Mouse (Mus musculus): ENCODE data around the gene Kif21b. TPM values are rescaled to one million over a fixed set of nuclear protein-coding genes. Genes with fewer than 3 reads are reported as not detected.

Gene Kif21b
- polyA plus RNA-seq, 2 experiments, result 1.2 to 1.8 TPM

- TF ChIP-seq EP300 (IDR thresholded peaks at IDR 0.05; ENCODE audit: low read depth), result no peak
- no peak for TF ChIP-seq CTCF (IDR thresholded peaks at IDR 0.05; ENCODE audit: low read depth)
- Histone ChIP-seq H3K9me3 (ENCODE audit: control insufficient read depth, low read length) (no peaks in the 10 kb centered on the region), H3K27ac (peak overlapping the region; percentile 67), H3K9ac (replicated peaks) (peak overlapping the region; percentile 0; the same call in 1 of the 2 replicates), H3K4me2 (ENCODE audit: low read depth) (peak overlapping the region; percentile 34), H3K4me3 (ENCODE audit: insufficient read depth in 1 of 2, low read depth in 2 of 2, low read length in 2 of 2) (no peak overlapping the region), H3K36me3 (replicated peaks; ENCODE audit: control insufficient read depth, insufficient read depth, low read depth) (no peaks in the 10 kb centered on the region), H3K4me1 (replicated peaks; ENCODE audit: control insufficient read depth in 2 of 2, insufficient read depth in 2 of 2, low read length in 1 of 2) (peaks cover 38 to 70% of the 10 kb centered on the region in 2 experiments), H3K27me3 (ENCODE audit: control insufficient read depth, insufficient read depth, low read length) (no peaks in the 10 kb centered on the region; the same call in 1 of the 2 replicates)
- DNase-seq (ENCODE audit: low read depth in 3 of 3, low spot score in 3 of 3), result peak; percentile 66 to 75 (median 69)
- peak; percentile 70 for ATAC-seq (ENCODE audit: insufficient read depth)
- 0% methylated on average over 1 of the region's 1 CpGs for WGBS (ENCODE audit: insufficient replicate concordance)
Observed at GRCm38 (mm10) chr1:136135046-136135445, 3.9 kb downstream of the Kif21b start.

GRCm38 (mm10) chr1:136135777-136136444 lies 4.7 kb downstream of the Kif21b start:
- ATAC-seq (ENCODE audit: insufficient read depth) (no peak), DNase-seq (ENCODE audit: low read depth in 3 of 3, low spot score in 3 of 3) (no peak)
- Histone ChIP-seq H3K4me1 (replicated peaks; ENCODE audit: control insufficient read depth in 2 of 2, insufficient read depth in 2 of 2, low read length in 1 of 2) (peaks cover 43 to 70% of the 10 kb centered on the region in 2 experiments), H3K36me3 (replicated peaks; ENCODE audit: control insufficient read depth, insufficient read depth, low read depth) (no peaks in the 10 kb centered on the region), H3K9me3 (ENCODE audit: control insufficient read depth, low read length) (no peaks in the 10 kb centered on the region), H3K9ac (replicated peaks) (no peak overlapping the region), H3K27me3 (ENCODE audit: control insufficient read depth, insufficient read depth, low read length) (no peaks in the 10 kb centered on the region; the same call in 1 of the 2 replicates), H3K4me3 (ENCODE audit: insufficient read depth in 1 of 2, low read depth in 2 of 2, low read length in 2 of 2) (no peak overlapping the region), H3K27ac (peak overlapping the region; percentile 67), H3K4me2 (ENCODE audit: low read depth) (peak overlapping the region; percentile 34; the same call in 1 of the 2 replicates)
- TF ChIP-seq CTCF (IDR thresholded peaks at IDR 0.05; ENCODE audit: low read depth), result no peak
- TF ChIP-seq EP300 (IDR thresholded peaks at IDR 0.05; ENCODE audit: low read depth), result no peak
- 62% methylated on average over 6 of the region's 6 CpGs for WGBS (ENCODE audit: insufficient replicate concordance)

- TF ChIP-seq EP300 (IDR thresholded peaks at IDR 0.05; ENCODE audit: low read depth) (no peak), CTCF (IDR thresholded peaks at IDR 0.05; ENCODE audit: low read depth) (no peak)
- Histone ChIP-seq H3K36me3 (replicated peaks; ENCODE audit: control insufficient read depth, insufficient read depth, low read depth) (no peaks in the 10 kb centered on the region), H3K9me3 (ENCODE audit: control insufficient read depth, low read length) (no peaks in the 10 kb centered on the region), H3K9ac (replicated peaks) (no peak overlapping the region), H3K4me3 (ENCODE audit: insufficient read depth in 1 of 2, low read depth in 2 of 2, low read length in 2 of 2) (no peak overlapping the region), H3K4me2 (ENCODE audit: low read depth) (no peak overlapping the region), H3K4me1 (replicated peaks; ENCODE audit: control insufficient read depth in 2 of 2, insufficient read depth in 2 of 2, low read length in 1 of 2) (peaks cover 43 to 76% of the 10 kb centered on the region in 2 experiments), H3K27me3 (ENCODE audit: control insufficient read depth, insufficient read depth, low read length) (no peaks in the 10 kb centered on the region; the same call in 1 of the 2 replicates), H3K27ac (no peak overlapping the region)
- ATAC-seq (ENCODE audit: insufficient read depth), result no peak
- DNase-seq (ENCODE audit: low read depth in 3 of 3, low spot score in 3 of 3), result no peak
- WGBS (ENCODE audit: insufficient replicate concordance), result 75% methylated on average over 4 of the region's 4 CpGs
Observed at GRCm38 (mm10) chr1:136136547-136136946, 5.4 kb downstream of the Kif21b start.

- Histone ChIP-seq H3K9ac (replicated peaks) (no peak overlapping the region), H3K4me2 (ENCODE audit: low read depth) (peak overlapping the region; percentile 14; the same call in 1 of the 2 replicates)
- WGBS (ENCODE audit: insufficient replicate concordance), result 54% methylated on average over 7 of the region's 7 CpGs
Observed at GRCm38 (mm10) chr1:136137071-136137531, 5.9 kb downstream of the Kif21b start.

GRCm38 (mm10) chr1:136137575-136137974 lies 6.4 kb downstream of the Kif21b start:
- Histone ChIP-seq H3K9me3 (ENCODE audit: control insufficient read depth, low read length) (no peaks in the 10 kb centered on the region), H3K9ac (replicated peaks) (no peak overlapping the region), H3K4me3 (ENCODE audit: insufficient read depth in 1 of 2, low read depth in 2 of 2, low read length in 2 of 2) (no peak overlapping the region), H3K27me3 (ENCODE audit: control insufficient read depth, insufficient read depth, low read length) (no peaks in the 10 kb centered on the region), H3K4me2 (ENCODE audit: low read depth) (no peak overlapping the region), H3K27ac (no peak overlapping the region), H3K4me1 (replicated peaks; ENCODE audit: control insufficient read depth in 2 of 2, insufficient read depth in 2 of 2, low read length in 1 of 2) (peaks cover 37 to 77% of the 10 kb centered on the region in 2 experiments), H3K36me3 (replicated peaks; ENCODE audit: control insufficient read depth, insufficient read depth, low read depth) (no peaks in the 10 kb centered on the region)
- no peak for ATAC-seq (ENCODE audit: insufficient read depth)
- TF ChIP-seq EP300 (IDR thresholded peaks at IDR 0.05; ENCODE audit: low read depth) (no peak), CTCF (IDR thresholded peaks at IDR 0.05; ENCODE audit: low read depth) (no peak)
- no peak for DNase-seq (ENCODE audit: low read depth in 3 of 3, low spot score in 3 of 3)
- 14% methylated on average over 4 of the region's 4 CpGs for WGBS (ENCODE audit: insufficient replicate concordance)

More at GRCm38 (mm10) chr1:136137071-136137531, 5.9 kb downstream of the Kif21b start:
- H3K9me3 ChIP-seq (ENCODE audit: control insufficient read depth, low read length), result no peaks in the 10 kb centered on the region
- no peak overlapping the region for H3K27ac ChIP-seq
- no peaks in the 10 kb centered on the region for H3K27me3 ChIP-seq (ENCODE audit: control insufficient read depth, insufficient read depth, low read length)
- no peak for DNase-seq (ENCODE audit: low read depth in 3 of 3, low spot score in 3 of 3)
- TF ChIP-seq CTCF (IDR thresholded peaks at IDR 0.05; ENCODE audit: low read depth) (no peak), EP300 (IDR thresholded peaks at IDR 0.05; ENCODE audit: low read depth) (no peak)
- no peak for ATAC-seq (ENCODE audit: insufficient read depth)
- H3K4me1 ChIP-seq (replicated peaks; ENCODE audit: control insufficient read depth in 2 of 2, insufficient read depth in 2 of 2, low read length in 1 of 2), result peaks cover 38 to 77% of the 10 kb centered on the region in 2 experiments
- no peak overlapping the region for H3K4me3 ChIP-seq (ENCODE audit: insufficient read depth in 1 of 2, low read depth in 2 of 2, low read length in 2 of 2)
- H3K36me3 ChIP-seq (replicated peaks; ENCODE audit: control insufficient read depth, insufficient read depth, low read depth), result no peaks in the 10 kb centered on the region

Measured in liver, embryonic 14.5 days (tissue).